Mouse (Mus musculus) spleen, postnatal 10 days (tissue): Measurements from ENCODE around the gene Gm20388.
A peak's percentile ranks its signal among the peaks of the same experiment; 100 is the strongest.

Experiments used
- DNase-seq, 2 experiments: peaks; one replicate each; pipeline ENCODE4 v3.0.0; 2021 to 2022; ENCODE audit warnings: low spot score in 2 of 2

The Gm20388 gene

GRCm38 (mm10) chr8:120289698-120290181 lies 379.1 kb downstream of the Gm20388 start:
- no peak for DNase-seq

- peak in 1 of 2 experiments; percentile 48 for DNase-seq
These were observed 380.0 kb downstream of the Gm20388 start for GRCm38 (mm10) chr8:120290614-120291013.

GRCm38 (mm10) chr8:120291650-120292049 lies 381.0 kb downstream of the Gm20388 start:
- DNase-seq = no peak

GRCm38 (mm10) chr8:120292316-120293107 lies 381.9 kb downstream of the Gm20388 start:
- DNase-seq = peak in 1 of 2 experiments; percentile 52

GRCm38 (mm10) chr8:120293421-120294357 lies 383.0 kb downstream of the Gm20388 start:
- DNase-seq = peak; percentile 72 to 89

- DNase-seq = peak; percentile 47 to 57
These were observed 384.6 kb downstream of the Gm20388 start for GRCm38 (mm10) chr8:120294982-120295870.

- DNase-seq = no peak
These were observed 386.4 kb downstream of the Gm20388 start for GRCm38 (mm10) chr8:120297000-120297399.

- no peak for DNase-seq
These were observed 388.2 kb downstream of the Gm20388 start for GRCm38 (mm10) chr8:120298601-120299532.

- DNase-seq = peak; percentile 90 to 91
These were observed 390.0 kb downstream of the Gm20388 start for GRCm38 (mm10) chr8:120300601-120301141.

- DNase-seq = no peak
These were observed 392.5 kb downstream of the Gm20388 start for GRCm38 (mm10) chr8:120302941-120303675.

GRCm38 (mm10) chr8:120304097-120304496 lies 393.5 kb downstream of the Gm20388 start:
- DNase-seq = no peak

GRCm38 (mm10) chr8:120305800-120306385 lies 395.3 kb downstream of the Gm20388 start:
- no peak for DNase-seq

GRCm38 (mm10) chr8:120307103-120307502 lies 396.5 kb downstream of the Gm20388 start:
- no peak for DNase-seq

- DNase-seq = no peak
These were observed 396.9 kb downstream of the Gm20388 start for GRCm38 (mm10) chr8:120307528-120307927.

GRCm38 (mm10) chr8:120308131-120308530 lies 397.5 kb downstream of the Gm20388 start:
- no peak for DNase-seq

- no peak for DNase-seq
These were observed 397.9 kb downstream of the Gm20388 start for GRCm38 (mm10) chr8:120308553-120308952.

GRCm38 (mm10) chr8:120309326-120309725 lies 398.7 kb downstream of the Gm20388 start:
- DNase-seq = no peak

GRCm38 (mm10) chr8:120310063-120310462 lies 399.4 kb downstream of the Gm20388 start:
- no peak for DNase-seq

- no peak for DNase-seq
These were observed 401.8 kb downstream of the Gm20388 start for GRCm38 (mm10) chr8:120312452-120312851.
